Mouse (Mus musculus) small intestine, adult 2 months (tissue): ENCODE data around the gene Aldh3b2.

Experiments
- CTCF ChIP-seq: fragments of 200-500 bp; IDR thresholded peaks from 2 replicates; pipeline ENCODE4 v1.5.1; 2012; ENCODE audit warnings: low read depth, mild to moderate bottlenecking, control low read depth, inconsistent platforms, low read length, moderate library complexity, mixed read lengths; ENCODE audit not compliant: insufficient replicate concordance, insufficient read length; ENCODE audit errors: extremely low read depth
- POLR2A ChIP-seq: fragments of 200-500 bp; IDR thresholded peaks from 2 replicates; pipeline ENCODE4 v1.6.1; 2012; ENCODE audit warnings: low read depth, mild to moderate bottlenecking, control low read depth, inconsistent platforms, low read length, moderate library complexity

- TF ChIP-seq CTCF (no peak), POLR2A (no peak)
Measured at GRCm38 (mm10) chr19:3996106-3996505, 24.0 kb downstream of the Aldh3b2 start.
